ENCODE assay signal across 13 mouse cellular contexts in the genomic region with DNA sequence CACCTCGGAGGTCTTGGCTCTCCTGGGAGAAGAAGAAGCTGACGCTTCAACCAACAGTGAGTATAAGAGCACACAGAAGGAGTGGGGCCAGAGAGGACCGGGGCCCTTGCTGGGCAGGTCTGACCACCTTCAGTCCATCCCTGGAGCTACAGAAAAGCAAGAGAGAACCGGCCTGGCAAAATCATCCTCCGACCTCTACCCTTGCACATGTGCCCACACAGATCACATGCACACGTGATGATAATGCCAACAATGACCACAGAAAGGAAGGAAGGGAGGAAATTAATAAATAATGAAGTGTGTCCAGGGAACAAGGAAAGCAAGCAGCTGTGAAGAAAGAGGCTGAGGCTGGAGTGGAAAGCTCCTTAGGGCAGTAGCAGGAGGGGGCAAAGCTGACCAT. TPM values are rescaled to one million over a fixed set of nuclear protein-coding genes. Genes with fewer than 3 reads are reported as not detected.
A peak's percentile ranks its signal among the peaks of the same experiment; 100 is the strongest.
DNase-seq lines count a peak whose midpoint lies in the region; ATAC-seq and TF ChIP-seq lines count a peak whose summit lies in the region.
"Had no signal": no experiment of that assay in that cellular context is flagged by ENCODE, and none has a peak within 500 bp of the region (broad histone marks: within the 10 kb centered on the region; RNA-seq: fewer than 3 reads in every experiment).

No protein-coding gene starts in this region.

- TF ChIP-seq CTCF in heart, postnatal 0 days (IDR thresholded peaks at IDR 0.05; ENCODE audit: low read depth) = no peak
- no peak for TF ChIP-seq CTCF in C2C12 (IDR thresholded peaks at IDR 0.05; ENCODE audit: control insufficient read depth, insufficient read depth, insufficient read length)
- TF ChIP-seq CTCF in kidney, postnatal 0 days (IDR thresholded peaks at IDR 0.05; ENCODE audit: low read depth) = no peak

- H3K4me2 ChIP-seq in heart, postnatal 0 days (ENCODE audit: low read depth, low read length) = no peak overlapping the region
- H3K4me2 ChIP-seq in heart, embryonic 11.5 days = no peak overlapping the region
- no peak overlapping the region for H3K4me2 ChIP-seq in kidney, postnatal 0 days (ENCODE audit: low read length)
- H3K4me2 ChIP-seq: limb, embryonic 12.5 days had no signal

- peaks cover 93% of the 10 kb centered on the region for H3K79me3 ChIP-seq in C2C12 (ENCODE audit: low read depth)

- H3K27me3 ChIP-seq in heart, postnatal 0 days (ENCODE audit: control insufficient read depth, insufficient read depth, low read length) = no peaks in the 10 kb centered on the region
- no peaks in the 10 kb centered on the region for H3K27me3 ChIP-seq in heart, embryonic 11.5 days (ENCODE audit: control insufficient read depth, insufficient read depth, low read length)
- H3K27me3 ChIP-seq in C2C12 (ENCODE audit: control insufficient read depth, insufficient read depth, insufficient read length) = no peaks in the 10 kb centered on the region
- H3K27me3 ChIP-seq in embryonic facial prominence, embryonic 10.5 days (replicated peaks; ENCODE audit: low read depth, poor library complexity, severe bottlenecking) = no peaks in the 10 kb centered on the region
- no peaks in the 10 kb centered on the region for H3K27me3 ChIP-seq in kidney, postnatal 0 days (ENCODE audit: insufficient read depth, low read length)
- H3K27me3 ChIP-seq: limb, embryonic 12.5 days had no signal

- peaks cover 100% of the 10 kb centered on the region for H3K79me2 ChIP-seq in C2C12 (ENCODE audit: control insufficient read depth, insufficient read depth)

- TF ChIP-seq EP300 in heart, postnatal 0 days (IDR thresholded peaks at IDR 0.05; ENCODE audit: low read depth) = no peak

- peaks cover 65% of the 10 kb centered on the region for H3K4me1 ChIP-seq in heart, postnatal 0 days (ENCODE audit: control insufficient read depth, insufficient read depth)
- H3K4me1 ChIP-seq in heart, embryonic 11.5 days (ENCODE audit: control insufficient read depth, insufficient read depth, low read length) = peaks cover 80% of the 10 kb centered on the region
- H3K4me1 ChIP-seq in embryonic facial prominence, embryonic 10.5 days = peaks cover 91% of the 10 kb centered on the region
- H3K4me1 ChIP-seq in kidney, postnatal 0 days (replicated peaks; ENCODE audit: insufficient read depth, low read length) = peaks cover 75% of the 10 kb centered on the region

- H3ac ChIP-seq in C2C12 (ENCODE audit: control insufficient read depth, insufficient read length, low read depth) = no peak overlapping the region

- no peak for DNase-seq in heart, postnatal 0 days (ENCODE audit: low spot score)
- no peak for DNase-seq in embryonic facial prominence, embryonic 10.5 days (ENCODE audit: low spot score)
- no peak for DNase-seq in kidney, postnatal 0 days (ENCODE audit: low spot score)
- no peak for DNase-seq in spleen, postnatal 14 days (ENCODE audit: low spot score in 2 of 2)
- DNase-seq in urinary bladder, adult 2 months (ENCODE audit: low spot score) = no peak
- DNase-seq: right cerebral cortex, postnatal 4 days; thymus, adult 18-20 months had no signal

- H3K9me3 ChIP-seq in heart, postnatal 0 days (replicated peaks; ENCODE audit: control insufficient read depth, low read length) = no peaks in the 10 kb centered on the region
- no peaks in the 10 kb centered on the region for H3K9me3 ChIP-seq in heart, embryonic 11.5 days (replicated peaks; ENCODE audit: control insufficient read depth, low read length)
- H3K9me3 ChIP-seq in embryonic facial prominence, embryonic 10.5 days = no peaks in the 10 kb centered on the region
- H3K9me3 ChIP-seq in kidney, postnatal 0 days (replicated peaks; ENCODE audit: low read length) = no peaks in the 10 kb centered on the region
- H3K9me3 ChIP-seq: limb, embryonic 12.5 days had no signal

- H3K36me3 ChIP-seq in heart, postnatal 0 days (replicated peaks; ENCODE audit: control insufficient read depth, insufficient read depth, low read length) = no peaks in the 10 kb centered on the region
- no peaks in the 10 kb centered on the region for H3K36me3 ChIP-seq in heart, embryonic 11.5 days (ENCODE audit: control insufficient read depth, insufficient read depth, low read length)
- H3K36me3 ChIP-seq in C2C12 (ENCODE audit: control insufficient read depth, insufficient read depth) = peaks cover 14% of the 10 kb centered on the region
- H3K36me3 ChIP-seq in embryonic facial prominence, embryonic 10.5 days (replicated peaks) = peaks cover 28% of the 10 kb centered on the region
- H3K36me3 ChIP-seq in kidney, postnatal 0 days (ENCODE audit: insufficient read depth, low read length) = no peaks in the 10 kb centered on the region

- no peak overlapping the region for H3K4me3 ChIP-seq in heart, postnatal 0 days (ENCODE audit: low read depth, low read length)
- H3K4me3 ChIP-seq in heart, embryonic 11.5 days (ENCODE audit: low read depth, low read length) = no peak overlapping the region
- no peak overlapping the region for H3K4me3 ChIP-seq in C2C12 (ENCODE audit: insufficient read depth, poor library complexity, severe bottlenecking)
- no peak overlapping the region for H3K4me3 ChIP-seq in embryonic facial prominence, embryonic 10.5 days
- no peak overlapping the region for H3K4me3 ChIP-seq in kidney, postnatal 0 days (replicated peaks; ENCODE audit: low read depth, low read length)
- H3K4me3 ChIP-seq: limb, embryonic 12.5 days had no signal

- H3K27ac ChIP-seq in heart, postnatal 0 days (ENCODE audit: low read depth) = peak overlapping the region; percentile 48
- H3K27ac ChIP-seq in heart, embryonic 11.5 days (ENCODE audit: low read depth, low read length) = no peak overlapping the region
- H3K27ac ChIP-seq in embryonic facial prominence, embryonic 10.5 days (replicated peaks) = 0 out of 2 replicates have a peak overlapping the region, but pooled peaks have one; percentile 3
- peak overlapping the region; percentile 27; the same call in 1 of the 2 replicates for H3K27ac ChIP-seq in kidney, postnatal 0 days
- H3K27ac ChIP-seq: limb, embryonic 12.5 days; macrophage had no signal

- WGBS in heart, postnatal 0 days = 56% methylated on average over 6 of the region's 6 CpGs
- WGBS in heart, embryonic 11.5 days (ENCODE audit: insufficient replicate concordance) = 70% methylated on average over 6 of the region's 6 CpGs
- WGBS in embryonic facial prominence, embryonic 10.5 days = 75% methylated on average over 6 of the region's 6 CpGs
- 61% methylated on average over 6 of the region's 6 CpGs for WGBS in kidney, postnatal 0 days

- no peak overlapping the region for H3K9ac ChIP-seq in heart, postnatal 0 days (replicated peaks; ENCODE audit: low read depth, low read length)
- no peak overlapping the region for H3K9ac ChIP-seq in heart, embryonic 11.5 days (ENCODE audit: low read depth, low read length)
- H3K9ac ChIP-seq in kidney, postnatal 0 days (ENCODE audit: low read depth, low read length) = 0 out of 2 replicates have a peak overlapping the region, but pooled peaks have one; percentile 0
- H3K9ac ChIP-seq: limb, embryonic 12.5 days had no signal

- ATAC-seq in heart, postnatal 0 days (ENCODE audit: insufficient read depth, low read depth) = no peak
- no peak for ATAC-seq in heart, embryonic 11.5 days (replicated peaks; ENCODE audit: insufficient number of reproducible peaks, low FRiP score, low TSS enrichment)
- ATAC-seq in kidney, postnatal 0 days (replicated peaks; ENCODE audit: low FRiP score, low read depth) = no peak

TF ChIP-seq in C2C12, 6 proteins besides CTCF, POLR2A, EP300 and RAD21:
- TF ChIP-seq CEBPB (IDR thresholded peaks at IDR 0.05; ENCODE audit: low read depth) (no peak), USF1 (IDR thresholded peaks at IDR 0.05; ENCODE audit: low read depth) (peak; percentile 36), MAX (IDR thresholded peaks at IDR 0.05) (no peak), MYOD1 (IDR thresholded peaks at IDR 0.05; ENCODE audit: control insufficient read depth, insufficient read length, low read depth) (no peak), FOSL1 (IDR thresholded peaks at IDR 0.05; ENCODE audit: insufficient read depth, low read length, poor library complexity, severe bottlenecking) (no peak), MYOG (IDR thresholded peaks at IDR 0.05; ENCODE audit: control insufficient read depth, extremely low read depth, insufficient read length) (no peak)
TF ChIP-seq in C2C12: peak in this region for 1.

RNA-seq across cellular contexts. Expression of gene Bcar1, which starts 4.7 kb away (rescaled TPM):
- 53.2 and 81.5 TPM in 2 replicates for total RNA-seq in heart, postnatal 0 days (2014; rRNA removed; ENCODE audit: low replicate concordance)
- 25.6 and 27.9 TPM in 2 replicates for polyA plus RNA-seq in heart, postnatal 0 days (2015; fragmentation: Nextera tagmentation; extraction: Ambion mirVana)
- 46.6 and 53.8 TPM in 2 replicates for polyA plus RNA-seq in heart, embryonic 11.5 days (2014; fragmentation: Nextera tagmentation; extraction: Ambion mirVana)
- 136 TPM for polyA plus RNA-seq in C2C12 (2012; fragmentation: generic; extraction: Trizol)
- 61.1 and 62.4 TPM in 2 replicates for polyA plus RNA-seq in embryonic facial prominence, embryonic 10.5 days (2016; fragmentation: Nextera tagmentation; extraction: Ambion mirVana)
- polyA plus RNA-seq in kidney, postnatal 0 days (2015; fragmentation: Nextera tagmentation; extraction: Ambion mirVana) = 48.7 and 49.1 TPM in 2 replicates
- polyA plus RNA-seq in urinary bladder, adult 2 months (2012; rRNA removed) = 40.1 and 42.5 TPM in 2 replicates

RNA-seq across cellular contexts. Expression of gene Ctrb1, which starts 48.1 kb away (rescaled TPM):
- total RNA-seq in heart, postnatal 0 days (2014; rRNA removed; ENCODE audit: low replicate concordance) = 0.62 and 3.4 TPM in 2 replicates
- not detected in 2 replicates for polyA plus RNA-seq in heart, postnatal 0 days (2015; fragmentation: Nextera tagmentation; extraction: Ambion mirVana)
- not detected in 2 replicates for polyA plus RNA-seq in heart, embryonic 11.5 days (2014; fragmentation: Nextera tagmentation; extraction: Ambion mirVana)
- 1.5 TPM for polyA plus RNA-seq in C2C12 (2012; fragmentation: generic; extraction: Trizol)
- polyA plus RNA-seq in embryonic facial prominence, embryonic 10.5 days (2016; fragmentation: Nextera tagmentation; extraction: Ambion mirVana) = not detected in 2 replicates
- polyA plus RNA-seq in kidney, postnatal 0 days (2015; fragmentation: Nextera tagmentation; extraction: Ambion mirVana) = not detected in 2 replicates
- polyA plus RNA-seq in urinary bladder, adult 2 months (2012; rRNA removed) = 0.40 and 2.3 TPM in 2 replicates
- total RNA-seq: layer of hippocampus, adult 8-10 months had no signal
- polyA plus RNA-seq: heart, embryonic 14.5 days; limb, embryonic 12.5 days; macrophage had no signal
